In genomic region chr1:133029744-133030143, GRCm38 (mm10) we compare ENCODE assay signal across 22 mouse cellular contexts. TPM values are rescaled to one million over a fixed set of nuclear protein-coding genes. Genes with fewer than 3 reads are reported as not detected.
A peak's percentile ranks its signal among the peaks of the same experiment; 100 is the strongest.
DNase-seq lines count a peak whose midpoint lies in the region; ATAC-seq and TF ChIP-seq lines count a peak whose summit lies in the region.
"Had no signal": no experiment of that assay in that cellular context is flagged by ENCODE, and none has a peak within 500 bp of the region (broad histone marks: within the 10 kb centered on the region; RNA-seq: fewer than 3 reads in every experiment).

No protein-coding gene starts in this region.

- no peak for TF ChIP-seq POLR2A in spleen, adult 2 months (IDR thresholded peaks at IDR 0.05; ENCODE audit: low read depth, low read length)
- no peak for TF ChIP-seq POLR2A in bone marrow macrophage, adult 2 months (IDR thresholded peaks at IDR 0.05; ENCODE audit: borderline replicate concordance, low read depth, low read length)

- no peaks in the 10 kb centered on the region for H3K9me3 ChIP-seq in neural tube, embryonic 15.5 days (replicated peaks)
- no peaks in the 10 kb centered on the region for H3K9me3 ChIP-seq in embryonic facial prominence, embryonic 10.5 days
- H3K9me3 ChIP-seq: hindbrain, embryonic 12.5 days; intestine, embryonic 15.5 days; liver, embryonic 12.5 days; neural tube, embryonic 12.5 days had no signal

- H3K9ac ChIP-seq in neural tube, embryonic 15.5 days (replicated peaks): no peak overlapping the region
- H3K9ac ChIP-seq: hindbrain, embryonic 12.5 days; intestine, embryonic 15.5 days; liver, embryonic 12.5 days; lung, embryonic 14.5 days; neural tube, embryonic 12.5 days had no signal

- no peak overlapping the region for H3K4me3 ChIP-seq in spleen, adult 2 months (ENCODE audit: extremely low read depth, insufficient read depth, insufficient read length)
- no peak overlapping the region for H3K4me3 ChIP-seq in bone marrow macrophage, adult 2 months (ENCODE audit: insufficient read depth, low read length)
- no peak overlapping the region for H3K4me3 ChIP-seq in neural tube, embryonic 15.5 days (replicated peaks)
- no peak overlapping the region for H3K4me3 ChIP-seq in embryonic facial prominence, embryonic 10.5 days
- H3K4me3 ChIP-seq: hindbrain, embryonic 12.5 days; intestine, embryonic 15.5 days; liver, embryonic 12.5 days; neural tube, embryonic 12.5 days had no signal

- H3K36me3 ChIP-seq in spleen, adult 2 months (ENCODE audit: control insufficient read depth, insufficient read depth, low read length): no peaks in the 10 kb centered on the region
- no peaks in the 10 kb centered on the region for H3K36me3 ChIP-seq in neural tube, embryonic 15.5 days
- H3K36me3 ChIP-seq in embryonic facial prominence, embryonic 10.5 days (replicated peaks): no peaks in the 10 kb centered on the region
- H3K36me3 ChIP-seq: hindbrain, embryonic 12.5 days; intestine, embryonic 15.5 days; liver, embryonic 12.5 days; neural tube, embryonic 12.5 days had no signal

- peaks cover 4% of the 10 kb centered on the region; the same call in 1 of the 2 replicates for H3K4me1 ChIP-seq in spleen, adult 2 months (ENCODE audit: control insufficient read depth, insufficient read depth, insufficient read length)
- peaks cover 21% of the 10 kb centered on the region for H3K4me1 ChIP-seq in bone marrow macrophage, adult 2 months (ENCODE audit: control insufficient read depth, insufficient read depth, low read length)
- H3K4me1 ChIP-seq in neural tube, embryonic 15.5 days: peaks cover 13% of the 10 kb centered on the region
- H3K4me1 ChIP-seq in embryonic facial prominence, embryonic 10.5 days: peaks cover 10% of the 10 kb centered on the region

- H3K27me3 ChIP-seq in spleen, adult 2 months (ENCODE audit: control insufficient read depth, insufficient read depth, low read length): no peaks in the 10 kb centered on the region
- H3K27me3 ChIP-seq in neural tube, embryonic 15.5 days (replicated peaks): no peaks in the 10 kb centered on the region
- H3K27me3 ChIP-seq in embryonic facial prominence, embryonic 10.5 days (replicated peaks; ENCODE audit: low read depth, poor library complexity, severe bottlenecking): no peaks in the 10 kb centered on the region
- H3K27me3 ChIP-seq: hindbrain, embryonic 12.5 days; intestine, embryonic 15.5 days; liver, embryonic 12.5 days; neural tube, embryonic 12.5 days had no signal

- TF ChIP-seq CTCF in spleen, adult 2 months (IDR thresholded peaks at IDR 0.05; ENCODE audit: extremely low read depth, insufficient read depth, insufficient read length, insufficient replicate concordance): no peak
- no peak for TF ChIP-seq CTCF in bone marrow macrophage, adult 2 months (IDR thresholded peaks at IDR 0.05; ENCODE audit: low read depth, low read length)

- 24% methylated on average over 3 of the region's 3 CpGs for WGBS in spleen, adult 2 months
- 84% methylated on average over 3 of the region's 3 CpGs for WGBS in neural tube, embryonic 15.5 days
- 76% methylated on average over 3 of the region's 3 CpGs for WGBS in embryonic facial prominence, embryonic 10.5 days

- DNase-seq in spleen, adult 2 months (ENCODE audit: low read depth in 1 of 2, low spot score in 2 of 2): peak in 1 of 2 experiments; percentile 69
- DNase-seq in spleen, adult 12 weeks (ENCODE audit: low spot score): no peak
- no peak for DNase-seq in adrenal gland, adult 18-20 months (ENCODE audit: low spot score in 2 of 2)
- DNase-seq in embryonic facial prominence, embryonic 10.5 days (ENCODE audit: low spot score): no peak
- DNase-seq: adrenal gland, adult 2 months; cerebellum, adult 9-11 months; heart, postnatal 14 days; kidney, adult 9 months; kidney, postnatal 25 days; lung, embryonic 14.5 days had no signal

- no peak overlapping the region for H3K4me2 ChIP-seq in neural tube, embryonic 15.5 days
- H3K4me2 ChIP-seq: heart, embryonic 11.5 days; hindbrain, embryonic 12.5 days; intestine, embryonic 15.5 days; liver, embryonic 12.5 days; lung, embryonic 14.5 days; midbrain, embryonic 11.5 days; neural tube, embryonic 12.5 days had no signal

- H3K27ac ChIP-seq in spleen, adult 2 months (ENCODE audit: insufficient read depth, low read length): peak overlapping the region; percentile 80
- H3K27ac ChIP-seq in bone marrow macrophage, adult 2 months (ENCODE audit: insufficient read depth, low read depth, low read length): peak overlapping the region; percentile 19; the same call in 1 of the 2 replicates
- no peak overlapping the region for H3K27ac ChIP-seq in neural tube, embryonic 15.5 days (replicated peaks)
- H3K27ac ChIP-seq in embryonic facial prominence, embryonic 10.5 days (replicated peaks): no peak overlapping the region
- H3K27ac ChIP-seq: hindbrain, embryonic 12.5 days; intestine, embryonic 15.5 days; liver, embryonic 12.5 days; macrophage; neural tube, embryonic 12.5 days had no signal

- peak; percentile 36 for ATAC-seq in CD4-positive, CD25-positive, alpha-beta regulatory T cell, adult 4 months
- ATAC-seq in neutrophil, adult 5-6 weeks (ENCODE audit: extremely low read depth, insufficient number of reproducible peaks, low FRiP score, poor library complexity, severe bottlenecking): peak; percentile 31; the same call in 1 of the 2 replicates
- no peak for ATAC-seq in neural tube, embryonic 15.5 days (ENCODE audit: low FRiP score)
- ATAC-seq: forebrain, embryonic 16.5 days; intestine, embryonic 15.5 days; liver, embryonic 12.5 days had no signal

RNA-seq across cellular contexts. Expression of gene Mdm4, which starts 0.6 kb away (rescaled TPM):
- 34.0 and 39.3 TPM in 2 replicates for polyA plus RNA-seq in spleen, adult 2 months (2012; rRNA removed)
- polyA plus RNA-seq in CD4-positive, CD25-positive, alpha-beta regulatory T cell, adult 4 months (2017; shearing (Covaris generic)): 100 to 1,000 TPM in 1 of 2 experiments, 10 to 100 TPM in 1; 97.4 to 119 TPM
- 81.8 and 101 TPM in 2 replicates for polyA plus RNA-seq in bone marrow macrophage, adult 2 months (2012; ENCODE audit: insufficient read depth, insufficient read length, missing spikeins)
- total RNA-seq in neutrophil, adult 5-6 weeks (2017): 312 and 322 TPM in 2 replicates
- 10 to 100 TPM; 65.7 to 68.7 TPM for total RNA-seq in adrenal gland, adult 18-20 months (2021)
- polyA plus RNA-seq in neural tube, embryonic 15.5 days (2015; fragmentation: Nextera tagmentation; extraction: Ambion mirVana): 30.1 and 33.0 TPM in 2 replicates
- 37.7 and 41.4 TPM in 2 replicates for polyA plus RNA-seq in embryonic facial prominence, embryonic 10.5 days (2016; fragmentation: Nextera tagmentation; extraction: Ambion mirVana)

RNA-seq across cellular contexts. Expression of gene Pik3c2b, which starts 15.7 kb away (rescaled TPM):
- polyA plus RNA-seq in spleen, adult 2 months (2012; rRNA removed): 22.2 and 30.5 TPM in 2 replicates
- 1 to 10 TPM in 1 of 2 experiments, under 1 TPM in 1; 0.78 to 1.1 TPM for polyA plus RNA-seq in CD4-positive, CD25-positive, alpha-beta regulatory T cell, adult 4 months (2017; shearing (Covaris generic))
- polyA plus RNA-seq in bone marrow macrophage, adult 2 months (2012; ENCODE audit: insufficient read depth, insufficient read length, missing spikeins): 0.07 TPM in 1 of 2 replicates, not detected in the other
- total RNA-seq in neutrophil, adult 5-6 weeks (2017): 33.1 and 34.9 TPM in 2 replicates
- 1 to 10 TPM; 4.6 to 5.6 TPM for total RNA-seq in adrenal gland, adult 18-20 months (2021)
- polyA plus RNA-seq in neural tube, embryonic 15.5 days (2015; fragmentation: Nextera tagmentation; extraction: Ambion mirVana): 10.6 and 11.1 TPM in 2 replicates
- polyA plus RNA-seq in embryonic facial prominence, embryonic 10.5 days (2016; fragmentation: Nextera tagmentation; extraction: Ambion mirVana): 8.6 and 10.5 TPM in 2 replicates

Comparison
In these comparisons a context has a peak if more than half of its experiments do, and no peak if none do; other contexts are left out.
1. H3K27ac ChIP-seq: peak in spleen, adult 2 months (single experiment) and bone marrow macrophage, adult 2 months (single experiment); none in neural tube, embryonic 15.5 days (single experiment) and embryonic facial prominence, embryonic 10.5 days (single experiment).